Mouse (Mus musculus) kidney, embryonic 14.5 days (tissue): ENCODE measurements around the gene Atmin. TPM values are rescaled to one million over a fixed set of nuclear protein-coding genes. Genes with fewer than 3 reads are reported as not detected.
A peak's percentile ranks its signal among the peaks of the same experiment; 100 is the strongest.

Experiments
- ATAC-seq: fragments of 200-750 bp; cut with Nextera tagmentation; 2 replicates; pipeline ENCODE4 v1.8.0; 2017; ENCODE audit warnings: moderate number of reproducible peaks, mild to moderate bottlenecking, moderate TSS enrichment, moderate library complexity; ENCODE audit not compliant: low FRiP score, low TSS enrichment
- H3K27ac ChIP-seq: fragments of 300-500 bp; sonication (generic); 2 replicates; pipeline ENCODE4 v1.5.1; 2014; ENCODE audit warnings: low read depth, mild to moderate bottlenecking, low read length, moderate library complexity, mixed read lengths
- H3K27me3 ChIP-seq: fragments of 300-500 bp; sonication (generic); 2 replicates; pipeline ENCODE4 v1.6.1; 2014; ENCODE audit warnings: mild to moderate bottlenecking, low read length; ENCODE audit not compliant: control insufficient read depth, insufficient read depth
- H3K36me3 ChIP-seq: fragments of 300-500 bp; sonication (generic); 2 replicates; pipeline ENCODE4 v1.6.1; 2014; ENCODE audit warnings: low read length, mixed read lengths; ENCODE audit not compliant: control insufficient read depth, insufficient read depth
- H3K4me1 ChIP-seq: fragments of 300-500 bp; sonication (generic); 2 replicates; pipeline ENCODE4 v1.6.1; 2014; ENCODE audit warnings: low read length, mixed read lengths; ENCODE audit not compliant: control insufficient read depth, insufficient read depth
- H3K4me2 ChIP-seq: fragments of 300-500 bp; sonication (generic); replicated peaks from 2 replicates; pipeline ENCODE4 v1.6.1; 2014; ENCODE audit warnings: low read depth, mild to moderate bottlenecking, low read length
- H3K4me3 ChIP-seq: fragments of 300-500 bp; sonication (generic); 2 replicates; pipeline ENCODE4 v1.5.1; 2014; ENCODE audit warnings: mild to moderate bottlenecking, low read length
- H3K9ac ChIP-seq: fragments of 300-500 bp; sonication (generic); 2 replicates; pipeline ENCODE4 v1.6.1; 2014; ENCODE audit warnings: low read depth, mild to moderate bottlenecking, low read length, moderate library complexity
- H3K9me3 ChIP-seq: fragments of 300-500 bp; sonication (generic); 2 replicates; pipeline ENCODE4 v1.6.1; 2016; ENCODE audit warnings: low read length; ENCODE audit not compliant: control insufficient read depth
- WGBS: fragments of 180-500 bp; shearing (Covaris S2); extraction: QIAGEN DNeasy Blood & Tissue Kit; methylation state at CpG from one replicate; pipeline ENCODE4 v1.1.7; 2014; 5-methylcytosine and 5-hydroxymethylcytosine counted together
- polyA plus RNA-seq: library from polyadenylated mRNA; unstranded; fragments of >200 nt; fragmentation: Nextera tagmentation; extraction: Ambion mirVana; gene quantifications from 2 replicates; pipeline ENCODE4 v1.2.1, GENCODE M21; 2014

The Atmin gene
- polyA plus RNA-seq, 1 experiment from 2014 or later, result 13.8 TPM

DNA sequence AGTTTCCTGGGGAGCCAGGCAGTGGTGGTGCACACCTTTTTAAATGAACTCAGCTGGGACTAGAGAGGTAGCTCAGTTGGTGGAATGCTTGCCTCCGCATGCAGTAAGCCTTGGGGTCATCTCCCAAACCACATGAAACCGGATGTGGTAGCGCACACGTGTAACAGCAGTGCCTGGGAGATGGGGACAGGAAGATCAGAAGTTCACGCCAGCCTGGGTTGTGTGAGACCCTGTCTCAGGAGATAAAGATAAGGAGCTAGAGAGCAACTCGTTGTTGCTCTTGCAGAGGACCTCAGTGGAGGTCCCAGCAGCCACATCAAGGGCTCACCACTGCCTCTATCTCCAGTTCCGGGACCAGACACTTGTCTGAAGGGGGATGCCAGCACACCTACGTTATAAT is 19.7 kb upstream of the Atmin start:
- no peak overlapping the region for H3K4me2 ChIP-seq
- no peak overlapping the region for H3K9ac ChIP-seq
- H3K9me3 ChIP-seq, result no peaks in the 10 kb centered on the region
- no peak overlapping the region for H3K4me3 ChIP-seq
- H3K36me3 ChIP-seq, result peaks cover 33% of the 10 kb centered on the region
- WGBS, result 92% methylated on average over 8 of the region's 8 CpGs
- no peak for ATAC-seq
- no peaks in the 10 kb centered on the region for H3K27me3 ChIP-seq
- H3K4me1 ChIP-seq, result peaks cover 11% of the 10 kb centered on the region
- no peak overlapping the region for H3K27ac ChIP-seq

- Histone ChIP-seq H3K27me3 (no peaks in the 10 kb centered on the region), H3K9ac (no peak overlapping the region), H3K4me3 (no peak overlapping the region), H3K36me3 (peaks cover 45% of the 10 kb centered on the region), H3K4me1 (no peaks in the 10 kb centered on the region), H3K9me3 (no peaks in the 10 kb centered on the region), H3K4me2 (no peak overlapping the region), H3K27ac (no peak overlapping the region)
- ATAC-seq, result no peak
- 84% methylated on average over 9 of the region's 9 CpGs for WGBS
Observed at GRCm38 (mm10) chr8:116927880-116928279, 15.3 kb upstream of the Atmin start.

- Histone ChIP-seq H3K4me2 (no peak overlapping the region), H3K4me1 (no peaks in the 10 kb centered on the region), H3K9me3 (no peaks in the 10 kb centered on the region), H3K9ac (no peak overlapping the region), H3K27me3 (no peaks in the 10 kb centered on the region), H3K27ac (no peak overlapping the region), H3K4me3 (no peak overlapping the region), H3K36me3 (peaks cover 52% of the 10 kb centered on the region)
- ATAC-seq, result no peak
- WGBS, result 92% methylated on average over 5 of the region's 5 CpGs
Observed at GRCm38 (mm10) chr8:116928588-116928987, 14.6 kb upstream of the Atmin start.

DNA sequence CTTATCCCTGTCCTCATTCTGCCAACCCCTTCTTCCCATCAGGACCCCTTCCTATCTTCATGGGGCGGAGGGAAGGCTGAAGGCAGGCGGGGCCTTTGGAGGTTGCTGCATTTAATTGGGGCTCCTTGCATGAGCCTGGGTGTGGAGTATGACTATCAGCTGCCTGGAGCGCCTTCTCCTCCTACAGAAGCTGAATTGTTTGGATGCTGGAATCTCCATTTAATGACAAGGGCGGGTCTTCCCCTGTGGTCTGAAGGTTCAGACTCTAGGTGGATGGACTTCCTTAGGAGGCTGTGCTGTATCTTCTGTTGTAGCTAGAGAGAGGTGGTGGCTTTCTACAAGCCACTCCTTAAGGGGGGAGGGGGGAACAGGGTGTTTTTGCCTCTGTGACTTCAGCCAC is 8.2 kb upstream of the Atmin start:
- Histone ChIP-seq H3K4me3 (no peak overlapping the region), H3K36me3 (peaks cover 69% of the 10 kb centered on the region), H3K9ac (no peak overlapping the region), H3K27ac (no peak overlapping the region), H3K4me1 (no peaks in the 10 kb centered on the region), H3K9me3 (no peaks in the 10 kb centered on the region), H3K4me2 (no peak overlapping the region), H3K27me3 (no peaks in the 10 kb centered on the region)
- WGBS, result 90% methylated on average over 4 of the region's 4 CpGs
- no peak for ATAC-seq

GRCm38 (mm10) chr8:116935506-116935905 is 7.7 kb upstream of the Atmin start:
- no peak for ATAC-seq
- WGBS, result 88% methylated on average over 6 of the region's 6 CpGs
- Histone ChIP-seq H3K9me3 (no peaks in the 10 kb centered on the region), H3K4me2 (no peak overlapping the region), H3K4me1 (no peaks in the 10 kb centered on the region), H3K27ac (no peak overlapping the region), H3K9ac (no peak overlapping the region), H3K27me3 (no peaks in the 10 kb centered on the region), H3K4me3 (no peak overlapping the region), H3K36me3 (peaks cover 69% of the 10 kb centered on the region)

DNA sequence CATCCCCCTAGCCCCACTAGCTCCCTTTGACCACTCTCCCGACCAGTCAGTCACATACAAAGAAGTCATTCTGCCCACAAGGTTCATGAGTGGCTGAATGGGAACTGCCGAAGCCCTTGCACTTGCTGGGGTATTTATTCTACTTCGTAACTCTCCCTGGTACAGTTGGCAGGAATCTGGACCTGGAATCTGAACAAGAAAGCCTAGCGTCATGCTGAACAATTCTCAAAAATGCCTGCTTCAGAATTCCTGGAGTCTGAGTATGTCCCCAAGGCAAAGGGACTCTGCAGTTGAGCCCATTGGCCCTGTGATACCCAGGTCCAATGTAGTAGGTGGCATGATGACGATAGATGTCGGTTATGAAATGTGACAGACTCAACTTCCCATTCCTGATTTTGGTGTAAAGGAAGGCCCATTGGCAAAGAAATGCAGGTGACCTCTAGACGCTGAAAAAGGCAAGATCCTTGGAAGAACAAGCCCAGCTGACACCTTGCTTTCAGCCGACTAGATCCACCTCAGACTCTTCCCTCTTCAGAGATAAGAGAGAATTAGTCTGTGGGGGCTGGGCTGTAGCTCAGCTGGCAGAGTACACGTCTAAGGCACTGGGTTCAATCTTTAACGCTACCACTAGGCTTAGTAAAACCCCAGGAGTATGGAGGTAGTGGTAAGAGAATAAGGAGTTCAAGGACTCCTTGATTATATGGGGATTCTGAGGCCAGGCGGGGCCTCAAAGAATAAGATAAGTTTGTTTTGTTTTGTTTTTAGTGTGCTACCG is 722 bp upstream of the Atmin start:
- Histone ChIP-seq H3K4me1 (no peaks in the 10 kb centered on the region), H3K36me3 (peaks cover 17% of the 10 kb centered on the region; the same call in 1 of the 2 replicates), H3K4me3 (no peak overlapping the region), H3K9me3 (no peaks in the 10 kb centered on the region), H3K27me3 (no peaks in the 10 kb centered on the region), H3K27ac (no peak overlapping the region), H3K4me2 (peak overlapping the region; percentile 30; the same call in 1 of the 2 replicates), H3K9ac (no peak overlapping the region)
- WGBS, result 75% methylated on average over 12 of the region's 12 CpGs
- ATAC-seq, result no peak

DNA sequence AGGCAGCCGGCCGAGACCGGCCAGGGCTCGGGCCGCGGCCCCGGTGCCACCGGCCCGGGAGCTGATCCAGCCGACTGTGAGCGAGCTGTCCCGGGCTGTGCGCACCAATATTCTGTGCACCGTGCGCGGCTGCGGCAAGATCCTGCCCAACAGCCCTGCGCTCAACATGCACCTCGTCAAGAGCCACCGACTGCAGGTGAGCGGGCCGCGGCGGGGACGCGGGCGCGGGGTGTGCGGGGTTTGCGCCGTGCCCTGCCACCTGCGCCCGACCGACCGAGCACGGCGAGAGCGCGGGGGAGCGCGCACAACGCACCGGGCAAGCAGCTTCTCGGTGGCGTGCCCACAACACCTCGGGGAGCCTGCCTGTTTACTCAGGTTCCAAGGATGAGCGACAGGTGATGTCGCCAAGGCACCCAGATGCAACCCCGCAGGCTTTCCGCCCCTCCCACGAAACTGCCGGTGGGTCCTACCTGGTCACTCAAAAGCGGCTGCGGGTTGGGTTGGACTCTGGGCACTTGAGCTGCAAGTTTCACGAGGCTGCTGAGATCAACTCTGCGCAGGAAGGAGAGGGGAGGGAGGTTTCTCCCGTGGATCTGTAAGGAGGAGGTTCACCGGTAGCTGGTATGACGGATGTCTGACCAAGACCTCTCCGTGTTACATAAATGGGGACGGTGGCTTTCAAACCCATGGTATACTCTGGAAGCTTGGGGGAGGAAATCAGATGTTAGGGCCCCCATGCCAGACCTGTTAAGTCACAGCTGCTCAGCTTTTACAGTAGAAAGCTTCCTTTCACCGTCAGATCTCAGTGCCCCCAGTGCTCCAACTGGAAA is 577 bp downstream of the Atmin start:
- peak; percentile 68 for ATAC-seq
- H3K9ac ChIP-seq, result peak overlapping the region; percentile 86
- H3K4me3 ChIP-seq, result peak overlapping the region; percentile 97
- H3K4me2 ChIP-seq, result peak overlapping the region; percentile 97
- H3K36me3 ChIP-seq, result peaks cover 7% of the 10 kb centered on the region; the same call in 1 of the 2 replicates
- no peaks in the 10 kb centered on the region for H3K4me1 ChIP-seq
- 0 out of 2 replicates have a peak overlapping the region, but pooled peaks have one; percentile 37 for H3K27ac ChIP-seq
- under 1% methylated on average over 56 of the region's 62 CpGs for WGBS
- no peaks in the 10 kb centered on the region for H3K9me3 ChIP-seq
- H3K27me3 ChIP-seq, result no peaks in the 10 kb centered on the region

GRCm38 (mm10) chr8:116944385-116944696 is 1.1 kb downstream of the Atmin start:
- no peaks in the 10 kb centered on the region for H3K4me1 ChIP-seq
- ATAC-seq, result no peak
- H3K9ac ChIP-seq, result peak overlapping the region; percentile 86; the same call in 1 of the 2 replicates
- no peaks in the 10 kb centered on the region for H3K9me3 ChIP-seq
- no peak overlapping the region for H3K27ac ChIP-seq
- H3K4me3 ChIP-seq, result peak overlapping the region; percentile 97
- no peaks in the 10 kb centered on the region for H3K27me3 ChIP-seq
- 9% methylated on average over 4 of the region's 4 CpGs for WGBS
- peaks cover 3% of the 10 kb centered on the region; the same call in 1 of the 2 replicates for H3K36me3 ChIP-seq
- H3K4me2 ChIP-seq, result peak overlapping the region; percentile 97
